Comparison of ENCODE assay signal across 28 mouse cellular contexts in genomic region chr11:4482641-4483040, GRCm38 (mm10). TPM values are rescaled to one million over a fixed set of nuclear protein-coding genes. Genes with fewer than 3 reads are reported as not detected.
A peak's percentile ranks its signal among the peaks of the same experiment; 100 is the strongest.
DNase-seq lines count a peak whose midpoint lies in the region; ATAC-seq and TF ChIP-seq lines count a peak whose summit lies in the region.
"Had no signal": no experiment of that assay in that cellular context is flagged by ENCODE, and none has a peak within 500 bp of the region (broad histone marks: within the 10 kb centered on the region; RNA-seq: fewer than 3 reads in every experiment).

No protein-coding gene starts in this region.

- peak; percentile 73 for DNase-seq in kidney, adult 2 months
- peak; percentile 41 for DNase-seq in kidney, postnatal 10 days
- DNase-seq in kidney, adult 18-20 months, result no peak
- DNase-seq in brain, adult 2 months (ENCODE audit: low read depth, low spot score), result peak; percentile 48
- DNase-seq in kidney, postnatal 14 days, result peak; percentile 52
- no peak for DNase-seq in right cerebral cortex, postnatal 25 days
- no peak for DNase-seq in ovary, postnatal 10 days (ENCODE audit: low spot score)
- DNase-seq: adrenal gland, adult 2 months; adrenal gland, postnatal 14 days; cerebellum, adult 11-12 months; cerebellum, adult 8-10 months; cerebellum, postnatal 36 days; embryo, embryonic 11 days; gastrocnemius, postnatal 25 days; heart, adult 18-20 months; heart, postnatal 10 days; heart, postnatal 36 days had no signal

- H3K36me3 ChIP-seq in kidney, adult 2 months (ENCODE audit: control insufficient read depth, insufficient read depth, low read length), result no peaks in the 10 kb centered on the region; the same call in 1 of the 2 replicates
- H3K36me3 ChIP-seq in kidney, embryonic 16.5 days (ENCODE audit: insufficient read depth, low read length), result peaks cover 61% of the 10 kb centered on the region

- no peaks in the 10 kb centered on the region for H3K27me3 ChIP-seq in kidney, adult 2 months (replicated peaks; ENCODE audit: control insufficient read depth, insufficient read depth, low read length)
- H3K27me3 ChIP-seq in kidney, embryonic 16.5 days (ENCODE audit: insufficient read depth, low read length), result no peaks in the 10 kb centered on the region
- H3K27me3 ChIP-seq: embryonic facial prominence, embryonic 13.5 days; forebrain, embryonic 12.5 days; forebrain, embryonic 15.5 days; heart, embryonic 12.5 days; heart, embryonic 15.5 days had no signal

- no peak for TF ChIP-seq CTCF in kidney, adult 2 months (conservative IDR thresholded peaks at IDR 0.05; ENCODE audit: insufficient read depth, insufficient read length, low read depth, low read length)

- no peak for TF ChIP-seq POLR2A in kidney, adult 2 months (IDR thresholded peaks at IDR 0.05; ENCODE audit: low read depth, low read length)

- H3K9ac ChIP-seq in kidney, embryonic 16.5 days (replicated peaks; ENCODE audit: low read length), result no peak overlapping the region
- H3K9ac ChIP-seq: embryonic facial prominence, embryonic 13.5 days; forebrain, embryonic 12.5 days; forebrain, embryonic 15.5 days; heart, embryonic 12.5 days; heart, embryonic 15.5 days had no signal

- no peak overlapping the region for H3K4me2 ChIP-seq in kidney, embryonic 16.5 days (replicated peaks; ENCODE audit: low read depth, low read length)
- H3K4me2 ChIP-seq: embryonic facial prominence, embryonic 13.5 days; forebrain, embryonic 12.5 days; forebrain, embryonic 15.5 days; heart, embryonic 12.5 days; heart, embryonic 15.5 days had no signal

- H3K9me3 ChIP-seq in kidney, embryonic 16.5 days (ENCODE audit: low read length), result no peaks in the 10 kb centered on the region
- H3K9me3 ChIP-seq: embryonic facial prominence, embryonic 10.5 days; embryonic facial prominence, embryonic 13.5 days; forebrain, embryonic 12.5 days; forebrain, embryonic 15.5 days; heart, embryonic 12.5 days; heart, embryonic 15.5 days; hindbrain, embryonic 10.5 days had no signal

- no peak overlapping the region for H3K4me3 ChIP-seq in kidney, adult 2 months (ENCODE audit: insufficient read depth, low read depth, low read length)
- no peak overlapping the region for H3K4me3 ChIP-seq in kidney, embryonic 16.5 days (ENCODE audit: low read length)
- H3K4me3 ChIP-seq: embryonic facial prominence, embryonic 10.5 days; embryonic facial prominence, embryonic 13.5 days; erythroblast, embryonic 14.5 days; forebrain, embryonic 12.5 days; forebrain, embryonic 15.5 days; heart, embryonic 12.5 days; heart, embryonic 15.5 days; hindbrain, embryonic 10.5 days had no signal

- no peaks in the 10 kb centered on the region; the same call in 1 of the 2 replicates for H3K4me1 ChIP-seq in kidney, adult 2 months (ENCODE audit: control insufficient read depth, insufficient read depth, low read length)
- no peaks in the 10 kb centered on the region for H3K4me1 ChIP-seq in kidney, embryonic 16.5 days (ENCODE audit: insufficient read depth, low read length)
- H3K4me1 ChIP-seq: embryonic facial prominence, embryonic 10.5 days; hindbrain, embryonic 10.5 days had no signal

- peak overlapping the region; percentile 52; the same call in 1 of the 2 replicates for H3K27ac ChIP-seq in kidney, adult 2 months (ENCODE audit: insufficient read depth, low read depth, low read length)
- H3K27ac ChIP-seq in kidney, embryonic 16.5 days (ENCODE audit: low read length), result no peak overlapping the region
- H3K27ac ChIP-seq: embryonic facial prominence, embryonic 10.5 days; embryonic facial prominence, embryonic 13.5 days; forebrain, embryonic 12.5 days; forebrain, embryonic 15.5 days; heart, embryonic 15.5 days; hindbrain, embryonic 10.5 days had no signal

- no peak for ATAC-seq in kidney, embryonic 16.5 days (ENCODE audit: low FRiP score, low TSS enrichment)
- ATAC-seq: CD4-positive, CD25-positive, alpha-beta regulatory T cell, adult 4 months; forebrain, embryonic 15.5 days had no signal

- WGBS in kidney, adult 2 months, result 42% methylated on average over 5 of the region's 5 CpGs
- WGBS in kidney, embryonic 16.5 days, result 71% methylated on average over 5 of the region's 5 CpGs

RNA-seq across cellular contexts. Expression of gene Hormad2, which starts 41.7 kb away (rescaled TPM):
- polyA plus RNA-seq in kidney, adult 2 months (2012; rRNA removed), result not detected in 2 replicates
- polyA plus RNA-seq in kidney, embryonic 16.5 days (2015; fragmentation: Nextera tagmentation; extraction: Ambion mirVana), result 0.51 and 0.66 TPM in 2 replicates
- polyA plus RNA-seq: adrenal gland, adult 2 months; C2C12; embryonic facial prominence, embryonic 13.5 days; erythroblast, embryonic 14.5 days; forebrain, embryonic 12.5 days; forebrain, embryonic 15.5 days; hindbrain, embryonic 10.5 days had no signal

Comparison
In these comparisons a context has a peak if more than half of its experiments do, and no peak if none do; other contexts are left out.
1. DNase-seq: peak in kidney, adult 2 months (single experiment), kidney, postnatal 10 days (single experiment), brain, adult 2 months (single experiment) and kidney, postnatal 14 days (single experiment); none in kidney, adult 18-20 months (single experiment), right cerebral cortex, postnatal 25 days (single experiment) and ovary, postnatal 10 days (single experiment).